Mouse (Mus musculus): Measurements from ENCODE around the gene Gpr183. TPM values are rescaled to one million over a fixed set of nuclear protein-coding genes. Genes with fewer than 3 reads are reported as not detected.

The Gpr183 gene
- total RNA-seq, 2 experiments from 2014 or later: 0.36 to 0.46 TPM

Other genes with a start within 250 kb of the Gpr183 start
- gene Dock9, start 167.4 kb downstream of the Gpr183 start, total RNA-seq (2021): 10 to 100 TPM; 20.9 to 27.5 TPM
- 10 to 100 TPM; 35.4 to 36.5 TPM for gene Ubac2, start 86.6 kb downstream of the Gpr183 start, total RNA-seq (2021)
- gene Gpr18, start 49.4 kb downstream of the Gpr183 start, total RNA-seq (2021): under 1 TPM; 0.23 to 0.26 TPM
- gene Timm8a2, start 69.5 kb upstream of the Gpr183 start, total RNA-seq (2021): not detected
- gene Tm9sf2, start 141.8 kb upstream of the Gpr183 start, total RNA-seq (2021): 100 to 1,000 TPM; 149 to 177 TPM
- gene Clybl, start 216.5 kb upstream of the Gpr183 start, total RNA-seq (2021): 10 to 100 TPM; 82.2 to 85.6 TPM